Mouse (Mus musculus) layer of hippocampus, adult 2 months (tissue): Measurements from ENCODE around the gene Zfp281. TPM values are rescaled to one million over a fixed set of nuclear protein-coding genes. Genes with fewer than 3 reads are reported as not detected.

Source experiments
- DNase-seq, 2 experiments: peaks; one replicate each; pipeline ENCODE4 v3.0.0; 2022; ENCODE audit warnings: low spot score in 2 of 2
- H3K27ac ChIP-seq: fragments of 200-600 bp; 2 replicates; pipeline ENCODE4 v1.8.1; 2022
- H3K4me3 ChIP-seq: fragments of 200-600 bp; 2 replicates; pipeline ENCODE4 v1.8.1; 2022; ENCODE audit warnings: mild to moderate bottlenecking
- CTCF ChIP-seq: fragments of 200-600 bp; conservative IDR thresholded peaks from 2 replicates; pipeline ENCODE4 v1.8.1; 2022; ENCODE audit warnings: antibody characterized with exemption, mild to moderate bottlenecking, moderate library complexity
- total RNA-seq, 2 experiments: library from RNA; stranded (reverse); gene quantifications; 2 replicates each; pipeline ENCODE4 v1.2.3; 2021

Gene Zfp281
- total RNA-seq, 2 experiments from 2014 or later = 34.6 to 37.9 TPM

GRCm38 (mm10) chr1:136625019-136625895, 556 bp downstream of the Zfp281 start:
- peak overlapping the region; percentile 85 for H3K4me3 ChIP-seq
- peak overlapping the region; percentile 84 for H3K27ac ChIP-seq
- peak in 1 of 2 experiments; percentile 44 for DNase-seq
- TF ChIP-seq CTCF = peak; percentile 47

DNA sequence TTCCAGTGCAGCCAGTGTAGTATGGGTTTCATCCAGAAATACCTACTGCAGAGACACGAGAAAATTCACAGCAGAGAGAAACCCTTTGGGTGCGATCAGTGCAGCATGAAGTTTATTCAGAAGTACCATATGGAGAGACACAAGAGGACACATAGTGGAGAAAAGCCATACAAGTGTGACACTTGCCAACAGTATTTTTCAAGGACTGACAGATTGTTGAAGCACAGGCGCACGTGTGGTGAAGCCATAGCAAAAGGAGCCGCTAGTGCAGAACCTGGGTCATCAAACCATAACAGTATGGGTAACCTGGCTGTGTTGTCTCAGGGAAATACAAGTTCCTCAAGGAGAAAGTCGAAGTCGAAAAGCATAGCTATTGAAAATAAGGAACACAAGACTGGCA, 1.4 kb downstream of the Zfp281 start:
- Histone ChIP-seq H3K27ac (peak overlapping the region; percentile 84), H3K4me3 (peak overlapping the region; percentile 85)
- no peak for TF ChIP-seq CTCF
- no peak for DNase-seq

GRCm38 (mm10) chr1:136626756-136627155, 2.1 kb downstream of the Zfp281 start:
- TF ChIP-seq CTCF = peak; percentile 33
- Histone ChIP-seq H3K27ac (peak overlapping the region; percentile 84; the same call in 1 of the 2 replicates), H3K4me3 (peak overlapping the region; percentile 85)
- no peak for DNase-seq

DNA sequence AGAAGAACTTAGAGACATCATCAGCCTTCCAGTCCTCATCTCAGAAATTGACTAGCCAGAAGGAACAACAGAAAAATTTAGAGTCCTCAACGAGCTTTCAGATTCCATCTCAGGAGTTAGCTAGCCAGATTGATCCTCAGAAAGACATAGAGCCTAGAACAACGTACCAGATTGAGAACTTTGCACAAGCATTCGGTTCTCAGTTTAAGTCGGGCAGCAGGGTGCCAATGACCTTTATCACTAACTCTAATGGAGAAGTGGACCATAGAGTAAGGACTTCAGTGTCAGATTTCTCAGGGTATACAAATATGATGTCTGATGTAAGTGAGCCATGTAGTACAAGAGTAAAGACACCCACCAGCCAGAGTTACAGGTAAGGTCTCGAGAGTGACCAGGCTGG, 2.9 kb downstream of the Zfp281 start:
- DNase-seq = no peak
- peak overlapping the region; percentile 15 for H3K27ac ChIP-seq
- TF ChIP-seq CTCF = no peak
- peak overlapping the region; percentile 85 for H3K4me3 ChIP-seq

DNA sequence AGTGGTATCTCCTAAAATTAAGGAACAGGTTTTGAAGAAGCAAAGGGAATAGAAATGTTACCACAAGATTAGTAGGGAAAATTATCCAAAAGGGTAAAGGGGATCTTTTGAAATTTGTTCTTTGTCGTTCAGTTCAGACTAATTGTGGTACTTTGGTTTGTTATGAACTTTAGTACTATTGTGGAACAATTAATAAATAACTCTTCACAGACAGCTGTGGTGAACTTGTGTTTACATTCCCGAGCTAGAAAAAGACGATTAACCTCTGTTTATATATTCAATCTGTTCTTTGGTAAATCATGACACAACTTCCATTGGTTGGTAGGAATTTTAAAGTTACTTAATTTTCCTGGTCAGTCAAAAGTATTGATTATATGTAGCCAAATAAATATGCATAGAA, 8.2 kb downstream of the Zfp281 start:
- TF ChIP-seq CTCF = no peak
- no peak overlapping the region for H3K27ac ChIP-seq
- DNase-seq = no peak
- H3K4me3 ChIP-seq = no peak overlapping the region

DNA sequence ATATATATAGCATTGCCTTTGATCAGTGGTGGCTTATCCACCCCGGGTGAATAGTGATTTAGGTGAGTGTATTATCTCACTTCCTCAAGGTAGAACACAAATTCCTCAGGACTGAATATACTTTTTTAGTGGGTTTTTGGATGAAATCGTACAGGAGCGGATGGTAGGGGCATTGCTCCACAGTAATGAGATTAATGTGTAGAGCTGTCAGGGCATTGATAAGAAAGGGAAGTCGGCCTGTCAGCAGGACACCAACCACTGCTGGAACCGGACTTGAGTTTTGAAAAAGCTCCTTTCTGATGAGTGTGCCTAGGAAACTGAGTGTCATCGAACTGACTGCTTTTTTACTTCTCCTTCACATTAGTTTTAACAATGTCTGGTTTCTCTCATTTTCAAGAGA, 10.9 kb downstream of the Zfp281 start:
- Histone ChIP-seq H3K4me3 (no peak overlapping the region; the same call in 1 of the 2 replicates), H3K27ac (peak overlapping the region; percentile 50)
- TF ChIP-seq CTCF = no peak
- DNase-seq = no peak

- Histone ChIP-seq H3K27ac (no peak overlapping the region), H3K4me3 (no peak overlapping the region)
- no peak for DNase-seq
- TF ChIP-seq CTCF = no peak
These were observed 12.2 kb downstream of the Zfp281 start for GRCm38 (mm10) chr1:136636946-136637345.

- H3K27ac ChIP-seq = no peak overlapping the region
- no peak overlapping the region for H3K4me3 ChIP-seq
- DNase-seq = no peak
- TF ChIP-seq CTCF = no peak
These were observed 13.0 kb downstream of the Zfp281 start for GRCm38 (mm10) chr1:136637696-136638095.

DNA sequence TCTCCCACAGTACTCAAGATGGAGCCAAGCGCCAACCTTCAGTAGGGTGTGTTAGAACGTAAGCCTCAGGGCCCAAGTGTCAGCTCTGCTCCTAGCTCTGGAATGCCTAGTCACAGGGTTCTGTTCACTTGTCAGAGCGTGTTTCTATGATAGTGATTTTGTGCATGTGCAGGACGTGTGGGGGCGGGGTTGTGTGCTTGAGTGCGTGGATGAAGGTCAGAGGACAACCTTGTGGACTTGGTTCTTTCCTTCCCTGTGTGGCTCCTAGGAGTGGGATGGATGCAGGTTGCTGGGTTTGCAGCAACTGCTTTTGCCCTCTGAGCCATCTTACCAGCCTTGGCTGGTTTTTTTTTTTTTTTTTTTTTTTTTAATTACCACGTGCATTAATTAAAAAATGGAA, 13.5 kb downstream of the Zfp281 start:
- no peak for TF ChIP-seq CTCF
- no peak overlapping the region for H3K4me3 ChIP-seq
- no peak overlapping the region for H3K27ac ChIP-seq
- no peak for DNase-seq

GRCm38 (mm10) chr1:136638699-136639098, 14.0 kb downstream of the Zfp281 start:
- Histone ChIP-seq H3K4me3 (no peak overlapping the region), H3K27ac (no peak overlapping the region)
- no peak for TF ChIP-seq CTCF
- no peak for DNase-seq

GRCm38 (mm10) chr1:136639221-136639620, 14.5 kb downstream of the Zfp281 start:
- no peak for DNase-seq
- TF ChIP-seq CTCF = no peak
- H3K4me3 ChIP-seq = no peak overlapping the region
- no peak overlapping the region for H3K27ac ChIP-seq

DNA sequence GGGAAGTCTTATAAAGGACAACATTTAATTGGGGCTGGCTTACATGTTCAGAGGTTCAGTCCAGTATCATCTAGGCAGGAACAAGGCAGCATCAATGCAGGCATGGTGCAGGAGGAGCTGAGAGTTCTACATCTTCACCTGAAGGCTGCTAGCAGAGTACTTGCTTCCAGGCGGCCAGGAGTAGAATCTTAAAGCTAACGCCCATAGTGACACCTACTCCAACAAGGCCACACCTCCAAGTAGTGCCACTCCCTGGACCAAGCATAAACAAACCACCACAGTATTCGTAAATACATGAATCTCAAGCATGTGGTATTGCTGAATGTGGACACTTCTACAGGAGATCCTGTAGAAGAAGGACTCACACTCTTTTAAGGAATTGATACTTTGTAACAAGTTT, 18.0 kb downstream of the Zfp281 start:
- H3K27ac ChIP-seq = no peak overlapping the region
- TF ChIP-seq CTCF = no peak
- no peak overlapping the region for H3K4me3 ChIP-seq
- DNase-seq = no peak

DNA sequence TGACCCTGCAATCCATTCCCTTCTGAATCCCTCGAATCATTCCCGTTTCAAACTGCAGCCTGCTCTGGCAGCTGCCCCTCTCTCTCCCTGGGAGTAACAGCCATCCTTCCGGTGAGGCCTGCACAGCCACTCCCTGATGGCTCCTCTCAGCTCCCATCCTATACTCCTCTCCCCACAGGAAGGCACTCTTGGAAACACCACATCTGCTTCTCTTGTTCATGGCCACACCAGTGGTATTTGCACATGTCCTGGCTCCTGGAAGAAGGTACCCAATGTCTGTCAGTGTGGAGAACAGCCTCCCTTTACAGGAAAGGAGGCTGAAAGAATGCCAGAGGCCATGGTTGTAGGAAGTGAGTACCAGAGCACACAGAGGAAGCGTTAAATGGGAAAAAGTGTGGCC, 19.8 kb downstream of the Zfp281 start:
- DNase-seq = no peak
- no peak overlapping the region for H3K27ac ChIP-seq
- no peak for TF ChIP-seq CTCF
- no peak overlapping the region for H3K4me3 ChIP-seq

DNA sequence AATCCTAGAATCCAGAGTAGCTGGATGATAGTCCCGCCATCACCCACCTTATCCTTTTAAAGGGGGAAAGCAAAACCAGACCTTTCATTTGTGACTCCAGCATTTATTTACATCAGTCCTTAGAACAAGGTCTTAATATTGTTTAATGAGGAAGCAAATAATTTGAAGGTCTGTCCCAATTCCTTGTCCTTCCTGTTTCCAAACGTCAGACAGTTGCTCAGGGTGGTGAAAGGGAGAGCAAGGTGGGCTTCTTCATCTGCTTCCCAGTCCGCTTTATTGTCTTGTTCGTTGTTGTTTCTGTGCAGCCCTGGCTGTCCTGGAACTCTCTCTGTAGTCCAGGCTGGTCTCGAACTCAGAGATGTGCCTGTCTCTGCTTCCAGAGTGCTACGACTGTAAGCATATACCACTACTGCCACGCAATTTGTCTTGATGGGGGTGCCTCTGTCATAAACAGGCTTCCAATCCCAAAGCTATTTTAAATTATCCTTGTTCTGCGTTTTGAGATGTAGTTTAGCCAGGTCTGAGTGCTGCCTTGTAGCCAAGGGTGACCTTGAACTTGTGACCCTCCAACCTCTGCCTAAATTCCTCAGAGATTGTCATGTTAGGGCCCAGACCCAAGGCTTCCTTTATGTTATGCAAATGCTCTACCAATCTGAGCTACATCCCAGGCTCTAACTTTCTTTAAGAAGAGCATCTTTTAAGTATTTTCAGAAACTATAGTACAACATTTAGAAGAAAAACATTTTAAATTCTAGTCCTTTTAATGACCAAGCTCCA, 21.3 kb downstream of the Zfp281 start:
- DNase-seq = no peak
- no peak overlapping the region for H3K27ac ChIP-seq
- no peak for TF ChIP-seq CTCF

More for the DNA sequence above, 21.3 kb downstream of the Zfp281 start:
- H3K4me3 ChIP-seq = no peak overlapping the region
